Mouse (Mus musculus) kidney, postnatal 10 days (tissue): ENCODE measurements around the gene Atl3.

Experiments used
- DNase-seq: peaks from one replicate; pipeline ENCODE4 v3.0.0; 2021; ENCODE audit warnings: mixed read lengths

The Atl3 gene

GRCm38 (mm10) chr19:7500701-7501100 lies 6.9 kb downstream of the Atl3 start:
- no peak for DNase-seq

GRCm38 (mm10) chr19:7502432-7502831 lies 8.6 kb downstream of the Atl3 start:
- no peak for DNase-seq

DNA sequence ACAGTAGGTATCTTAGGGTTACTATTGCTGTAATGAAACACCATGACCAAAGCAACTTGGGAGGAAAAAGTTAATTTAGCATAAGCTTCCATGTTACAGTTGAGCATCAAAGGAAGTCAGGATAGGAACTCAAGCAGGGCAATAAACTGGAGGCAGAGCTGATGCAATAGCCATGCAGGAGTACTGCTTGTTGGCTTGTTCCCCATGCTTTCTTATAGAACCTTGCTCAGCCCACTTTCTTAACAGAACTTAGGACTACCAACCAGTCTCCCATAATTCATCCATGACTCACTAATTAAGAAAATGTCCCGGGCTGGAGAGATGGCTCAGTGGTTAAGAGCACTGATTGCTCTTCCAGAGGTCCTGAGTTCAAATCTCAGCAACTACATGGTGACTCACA lies 12.5 kb downstream of the Atl3 start:
- no peak for DNase-seq

- DNase-seq, result no peak
These were observed 14.2 kb downstream of the Atl3 start for GRCm38 (mm10) chr19:7508026-7508425.

DNA sequence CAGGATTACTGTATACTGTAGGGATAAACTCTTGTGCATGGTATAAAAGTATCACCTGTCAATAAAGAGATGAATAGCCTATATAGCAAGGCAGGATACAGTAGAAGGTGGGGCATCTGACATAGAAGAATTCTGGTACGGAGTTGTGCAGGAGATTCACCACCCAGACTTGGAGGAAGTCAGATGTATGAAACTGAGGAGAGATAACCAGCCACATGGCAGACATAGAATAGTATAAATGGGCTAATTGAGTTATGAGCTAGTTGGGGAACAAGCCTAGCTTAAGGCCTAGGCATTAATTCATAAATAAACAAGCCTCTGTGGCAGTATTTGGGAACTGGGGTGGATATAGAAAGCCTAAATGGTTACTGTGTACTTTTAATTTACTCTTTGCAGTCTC lies 22.6 kb downstream of the Atl3 start:
- DNase-seq, result no peak

- DNase-seq, result no peak
These were observed 27.8 kb downstream of the Atl3 start for GRCm38 (mm10) chr19:7521619-7522018.

DNA sequence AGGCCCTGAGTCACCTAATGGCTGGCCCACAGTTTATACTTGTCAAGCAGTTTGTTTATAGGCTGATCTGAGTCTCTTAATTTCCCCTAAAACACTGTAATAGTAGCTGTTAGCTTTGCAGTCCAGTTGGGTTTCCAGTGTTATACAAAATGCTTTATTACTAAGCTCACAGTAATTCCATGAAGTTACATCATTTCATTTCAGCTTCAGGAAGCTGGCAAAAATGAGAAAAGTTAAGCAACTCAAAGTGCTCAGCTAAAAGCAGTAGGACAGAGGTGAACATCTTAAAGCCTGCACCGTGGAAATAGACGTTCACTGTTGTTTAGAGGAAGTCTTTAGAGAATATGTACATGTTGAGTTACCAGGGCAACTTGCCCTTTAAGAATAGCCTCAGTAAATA lies 29.0 kb downstream of the Atl3 start:
- DNase-seq, result no peak

GRCm38 (mm10) chr19:7523292-7523691 lies 29.5 kb downstream of the Atl3 start:
- peak; percentile 44 for DNase-seq

DNA sequence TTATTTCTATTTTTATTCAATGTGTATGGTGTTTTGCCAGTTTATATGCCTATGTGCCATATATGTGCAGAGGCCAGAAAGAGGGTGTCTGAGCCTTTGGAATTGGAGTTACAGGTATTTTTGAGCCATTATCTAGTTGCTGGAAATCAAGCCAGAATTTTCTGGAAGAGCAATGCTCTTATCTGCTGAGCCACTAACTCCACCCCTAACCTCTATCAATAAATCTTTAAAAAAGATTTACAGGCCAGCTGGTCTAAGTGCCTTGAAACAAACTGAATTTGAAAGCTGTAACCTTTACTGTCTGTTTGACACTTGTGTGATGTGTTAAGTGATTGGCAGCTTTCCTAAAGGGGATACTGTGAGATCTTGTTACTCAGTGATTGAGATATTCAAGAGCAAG lies 29.9 kb downstream of the Atl3 start:
- DNase-seq, result no peak

GRCm38 (mm10) chr19:7524879-7525278 lies 31.0 kb downstream of the Atl3 start:
- no peak for DNase-seq

DNA sequence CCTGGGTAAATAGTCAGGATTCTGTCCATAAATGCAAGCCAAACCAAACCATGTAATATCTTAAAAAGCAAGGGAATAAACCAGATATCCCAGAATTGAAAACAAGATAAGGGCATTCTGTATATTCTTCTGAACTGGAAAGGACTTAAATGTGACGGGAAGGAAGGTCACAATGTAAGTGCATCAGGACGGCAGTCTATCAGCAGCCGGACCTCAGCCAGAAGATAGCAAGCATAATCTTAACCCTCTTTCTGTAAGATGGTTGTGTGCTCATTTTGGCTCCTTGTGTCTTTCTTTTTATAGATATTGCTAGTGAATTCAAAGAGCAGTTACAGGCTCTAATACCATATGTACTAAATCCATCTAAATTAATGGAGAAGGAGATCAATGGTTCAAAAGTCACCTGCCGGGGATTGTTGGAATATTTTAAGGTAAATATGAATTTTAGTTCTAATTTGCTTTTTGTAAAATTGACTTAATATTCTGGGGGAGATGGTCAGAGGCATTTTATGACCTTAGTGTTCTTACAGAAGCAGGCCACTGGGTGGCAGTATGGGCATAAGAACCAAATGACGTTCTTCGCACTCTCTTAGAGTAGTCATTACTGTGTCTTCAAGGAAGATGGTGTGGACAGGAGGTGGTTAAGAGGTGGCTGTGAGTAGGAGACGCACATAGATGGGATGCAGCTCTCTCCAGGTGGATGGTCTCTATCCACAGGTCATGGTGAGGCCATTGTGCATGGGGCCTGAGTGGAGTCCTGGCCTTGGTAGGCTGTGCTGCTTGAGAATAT lies 35.0 kb downstream of the Atl3 start:
- DNase-seq, result peak; percentile 74

DNA sequence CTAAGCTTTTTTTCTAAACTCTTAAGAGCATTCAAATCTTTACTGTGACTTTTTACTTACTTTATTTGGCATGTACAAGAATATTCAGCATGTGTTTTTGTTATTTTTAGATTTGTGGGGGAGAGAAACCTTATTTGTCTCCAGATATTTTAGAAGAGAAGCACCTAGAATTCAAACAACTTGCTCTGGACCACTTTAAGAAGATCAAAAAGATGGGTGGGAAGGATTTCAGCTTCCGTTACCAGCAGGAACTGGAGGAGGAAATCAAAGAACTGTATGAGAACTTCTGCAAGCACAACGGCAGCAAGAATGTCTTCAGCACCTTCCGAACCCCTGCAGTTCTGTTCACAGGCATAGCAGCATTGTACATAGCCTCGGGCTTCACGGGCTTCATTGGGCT lies 38.1 kb downstream of the Atl3 start:
- no peak for DNase-seq

DNA sequence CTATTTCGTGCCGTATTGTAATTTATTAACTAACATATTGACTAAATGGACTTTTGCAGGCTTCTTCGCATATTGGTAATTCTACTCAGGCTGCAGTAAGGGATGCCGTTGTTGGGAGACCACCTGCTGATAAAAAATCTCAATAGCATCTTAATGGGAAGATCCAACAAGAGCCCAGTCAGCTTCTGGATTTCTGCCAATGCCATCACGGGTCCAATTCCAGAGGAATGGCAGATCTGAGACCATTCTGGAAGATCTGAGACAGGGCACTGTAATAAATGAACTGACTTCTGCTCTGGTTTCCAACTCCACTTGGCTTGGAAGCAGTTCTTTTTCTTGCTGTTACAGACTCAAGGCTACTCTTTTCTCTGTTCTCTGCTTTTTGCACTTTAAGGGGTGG lies 40.1 kb downstream of the Atl3 start:
- DNase-seq, result no peak

DNA sequence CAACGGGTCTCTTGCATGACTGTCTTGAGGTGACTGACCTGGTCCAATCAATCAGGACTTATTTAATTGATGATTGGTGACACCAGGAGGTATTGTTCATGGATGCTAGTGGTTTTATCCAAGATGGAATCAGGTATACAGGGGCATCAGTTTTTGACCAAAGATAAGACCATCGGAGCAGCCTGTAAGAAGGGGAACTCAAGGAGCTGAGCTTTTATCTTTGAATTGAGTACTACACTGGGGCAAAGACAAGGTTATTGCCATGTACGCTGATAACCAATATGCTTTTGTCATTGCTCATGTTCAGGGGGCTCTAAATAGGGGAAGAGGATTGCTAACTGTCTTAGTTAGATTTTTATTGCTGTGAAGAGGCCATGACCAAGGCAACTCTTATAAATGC lies 55.1 kb downstream of the Atl3 start:
- no peak for DNase-seq

DNA sequence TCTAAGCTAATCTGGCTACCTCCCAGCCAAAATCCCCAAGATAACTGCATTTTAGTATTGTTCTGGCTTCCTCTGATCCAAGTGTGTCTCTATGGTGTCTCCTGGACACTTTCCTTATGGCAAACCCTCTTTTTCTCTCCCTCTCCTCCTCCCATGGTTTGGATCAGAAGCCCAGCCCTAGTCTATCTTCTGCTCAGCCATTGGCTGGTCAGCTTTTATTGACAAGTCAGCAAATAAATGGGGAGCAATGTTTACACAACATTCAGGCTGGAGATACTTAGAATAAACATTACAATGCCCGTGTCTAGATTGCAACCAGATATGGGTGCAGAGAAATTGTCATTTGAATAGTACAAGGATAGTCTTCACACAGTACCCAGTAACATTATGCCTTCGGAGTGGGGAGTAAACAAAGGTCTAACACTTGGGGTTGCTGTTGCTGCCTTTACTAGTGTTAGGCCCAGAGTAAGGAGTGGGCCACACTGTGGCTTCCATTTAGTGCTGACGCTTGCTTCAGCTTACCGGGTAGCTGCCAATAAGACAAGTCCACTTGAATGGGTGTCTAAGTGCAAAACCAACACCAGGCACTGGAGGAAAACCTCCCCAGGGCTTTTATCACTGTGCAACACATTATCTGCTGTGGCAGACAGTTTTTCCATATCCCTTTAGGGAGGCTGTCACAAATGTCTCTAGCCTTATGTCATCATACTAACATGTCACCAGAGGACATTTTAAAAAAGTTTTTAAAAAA lies 57.9 kb downstream of the Atl3 start:
- DNase-seq, result no peak

DNA sequence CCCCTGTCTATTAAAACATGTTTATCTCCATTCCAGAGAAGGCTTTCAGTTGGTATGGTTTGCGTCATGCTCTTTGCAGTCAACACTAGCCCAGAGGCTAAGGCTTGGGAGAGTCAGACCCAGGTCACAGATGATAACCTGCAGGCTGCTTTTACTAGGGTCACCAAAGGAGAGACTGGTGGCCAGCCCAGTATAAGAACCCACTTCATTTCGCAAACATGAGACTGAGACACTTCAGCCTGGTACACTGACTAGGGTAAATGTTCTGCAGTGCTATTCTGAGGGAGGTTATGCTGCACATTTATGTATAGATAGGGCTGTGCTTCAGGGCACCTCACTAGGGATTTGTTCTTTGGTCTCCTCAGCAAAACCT lies 58.4 kb downstream of the Atl3 start:
- no peak for DNase-seq

DNA sequence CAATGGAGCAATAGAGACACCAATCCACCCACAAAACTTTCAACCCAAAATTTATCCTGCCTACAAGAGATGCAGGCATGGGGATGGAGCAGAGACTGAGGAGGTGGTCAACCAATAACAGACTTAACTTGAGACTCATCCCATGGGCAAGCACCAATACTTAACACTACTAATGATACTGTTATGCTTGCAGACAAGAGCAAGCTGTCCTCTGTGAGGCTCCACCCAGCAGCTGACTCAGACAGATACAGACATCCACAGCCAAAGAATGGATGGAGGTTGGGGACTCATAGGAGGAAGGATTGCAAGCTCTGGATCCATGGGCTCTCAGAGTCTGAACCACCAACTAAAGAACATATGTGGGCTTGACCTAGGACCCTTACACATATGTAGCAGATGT lies 59.6 kb downstream of the Atl3 start:
- DNase-seq, result no peak

DNA sequence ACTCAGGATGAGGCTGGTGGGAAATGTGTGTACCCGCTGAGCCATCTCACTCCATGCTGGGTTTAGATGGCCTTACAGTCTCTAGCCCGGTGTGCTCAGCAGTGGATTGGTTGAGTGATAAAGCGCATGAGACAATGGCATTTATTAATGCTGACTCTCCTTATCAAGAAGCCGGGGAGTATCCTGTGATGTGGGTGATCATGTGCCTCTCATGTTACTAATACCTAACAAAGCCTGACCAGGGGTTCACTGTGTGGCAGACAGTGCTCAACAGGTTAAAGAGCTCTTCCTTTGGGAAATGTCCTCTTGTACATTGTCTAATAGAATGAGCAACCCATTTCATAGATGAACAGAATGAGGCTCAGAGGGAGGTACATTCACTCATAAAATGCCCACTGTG lies 61.0 kb downstream of the Atl3 start:
- no peak for DNase-seq

- no peak for DNase-seq
These were observed 62.8 kb downstream of the Atl3 start for GRCm38 (mm10) chr19:7556641-7557040.

GRCm38 (mm10) chr19:7557328-7557822 lies 63.5 kb downstream of the Atl3 start, which contains the start of gene Pla2g16:
TSS of gene Pla2g16 (plus strand) at chr19:7557459.
- DNase-seq, result peak; percentile 76

GRCm38 (mm10) chr19:7557844-7558243 lies 64.0 kb downstream of the Atl3 start:
- DNase-seq, result no peak

DNA sequence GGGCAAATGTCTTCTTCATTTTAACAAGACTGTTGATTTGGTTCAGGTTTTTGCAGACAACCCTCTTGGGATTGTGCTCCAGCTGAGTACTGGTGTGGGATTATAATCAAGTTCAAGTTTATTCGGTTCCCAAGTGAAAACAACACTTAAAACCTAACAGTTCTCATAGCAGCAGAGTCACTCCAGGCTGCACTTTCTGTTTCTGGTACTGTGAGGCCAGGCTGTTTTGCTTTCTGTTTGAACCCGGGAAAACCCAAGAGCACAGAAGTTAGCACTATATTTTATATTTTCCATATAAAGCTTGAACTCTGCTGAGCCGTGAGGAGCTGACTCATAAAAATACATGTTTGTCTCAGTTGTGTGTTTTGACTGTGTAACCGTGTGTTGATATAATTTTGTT lies 64.8 kb downstream of the Atl3 start:
- DNase-seq, result no peak

DNA sequence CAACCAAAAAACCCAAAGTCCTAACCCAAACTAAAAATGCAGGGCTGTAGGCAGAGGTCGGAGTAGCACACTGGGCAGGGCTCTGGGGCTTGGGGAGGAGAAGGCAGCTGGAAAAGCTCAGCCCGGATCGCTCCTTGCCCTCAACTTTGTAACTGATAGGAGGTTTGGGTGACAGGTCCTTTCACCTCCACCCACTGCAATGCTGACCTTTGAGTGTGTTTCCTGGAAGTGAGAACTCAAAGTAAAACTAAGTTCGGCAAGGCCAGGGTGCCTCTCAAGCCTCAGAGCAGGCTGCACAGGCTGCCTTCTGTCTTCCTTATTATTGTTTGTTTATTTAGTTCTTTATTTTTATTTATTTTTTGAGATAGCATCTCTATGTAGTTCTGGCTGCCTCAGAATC lies 66.1 kb downstream of the Atl3 start:
- DNase-seq, result no peak

- no peak for DNase-seq
These were observed 67.6 kb downstream of the Atl3 start for GRCm38 (mm10) chr19:7561456-7561855.
